Mouse (Mus musculus) liver, adult 2 months (tissue): ENCODE data around the gene Slc25a29.

ENCODE experiments used
- CTCF ChIP-seq: fragments of 200-500 bp; IDR thresholded peaks from 2 replicates; pipeline ENCODE4 v1.5.1; 2011; ENCODE audit warnings: low read depth, low read length, control low read depth
- POLR2A ChIP-seq: fragments of 200-500 bp; IDR thresholded peaks from 2 replicates; pipeline ENCODE4 v1.6.1; 2011; ENCODE audit warnings: low read length, control low read depth; ENCODE audit not compliant: insufficient read depth; ENCODE audit errors: extremely low read depth

DNA sequence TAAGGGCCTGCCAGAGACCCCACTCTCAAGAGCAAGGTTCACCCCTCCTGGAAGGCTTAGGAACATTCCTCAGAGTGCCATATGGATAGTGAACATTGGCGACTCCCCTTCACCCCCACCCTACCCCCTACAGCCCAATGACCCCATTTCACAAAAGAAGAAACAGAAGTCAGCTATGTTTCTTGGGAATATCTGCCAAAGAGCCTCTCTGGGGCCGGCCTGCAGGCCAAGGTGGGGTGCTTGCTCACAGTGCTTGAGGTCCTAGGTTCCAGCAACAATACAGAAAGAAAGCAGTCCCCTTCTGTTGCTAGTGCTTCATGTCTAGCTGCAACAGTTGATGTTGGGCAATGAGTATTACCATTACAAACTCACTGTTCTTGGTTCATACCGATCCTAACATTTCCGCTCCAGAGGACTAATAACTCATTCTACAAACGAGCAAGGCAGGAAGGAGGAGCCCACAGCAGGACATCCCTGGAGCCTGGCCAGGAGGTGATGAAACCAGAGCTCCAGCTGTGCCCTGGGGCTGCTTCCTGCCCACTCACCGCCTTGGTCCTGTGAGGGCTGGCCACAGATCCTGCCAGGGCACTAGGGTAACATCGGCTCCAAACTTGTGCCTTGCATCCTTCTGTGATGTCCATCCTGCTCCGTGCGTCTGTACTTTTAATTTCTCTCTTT is 3.6 kb downstream of the Slc25a29 start:
- TF ChIP-seq POLR2A (no peak), CTCF (no peak)
